Mouse (Mus musculus) thymus, postnatal 0 days (tissue): ENCODE data around the gene Jph2. TPM values are rescaled to one million over a fixed set of nuclear protein-coding genes. Genes with fewer than 3 reads are reported as not detected.

ENCODE experiments used
- DNase-seq: peaks from one replicate; pipeline ENCODE4 v3.0.0-alpha.2; 2015; ENCODE audit warnings: low spot score
- polyA plus RNA-seq: library from polyadenylated mRNA; unstranded; fragments of >200 nt; fragmentation: Nextera tagmentation; extraction: Ambion mirVana; gene quantifications from 2 replicates; pipeline ENCODE4 v1.2.1, GENCODE M21; 2015

Gene Jph2
- polyA plus RNA-seq, result 0.19 and 0.22 TPM in 2 replicates

DNA sequence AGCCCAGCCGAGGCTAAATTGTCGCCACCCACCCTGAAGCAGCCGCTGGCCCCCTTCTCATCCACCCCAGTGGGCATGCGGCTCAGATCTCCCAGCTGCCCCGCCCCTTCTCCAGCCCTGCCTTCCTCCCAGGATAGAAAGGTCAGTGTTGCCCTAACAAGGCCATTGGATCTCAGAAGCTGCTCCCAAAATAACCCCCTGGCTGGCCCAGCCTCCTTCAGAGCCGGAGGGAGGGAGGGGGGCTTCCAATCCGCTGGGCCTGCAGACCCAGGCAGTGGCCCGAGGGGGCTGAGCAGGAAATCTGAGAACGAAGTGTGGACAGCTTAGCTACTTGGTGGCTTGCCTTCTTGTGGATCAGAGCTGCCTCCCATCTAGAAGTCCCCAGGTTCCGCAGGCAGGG is at the start of gene Jph2:
Gene Jph2 (minus strand): TSS at position 89 of the 400 bp plus-strand sequence.
- DNase-seq, result no peak

GRCm38 (mm10) chr2:163447375-163447774 is 49.6 kb upstream of the Jph2 start:
- DNase-seq, result no peak

DNA sequence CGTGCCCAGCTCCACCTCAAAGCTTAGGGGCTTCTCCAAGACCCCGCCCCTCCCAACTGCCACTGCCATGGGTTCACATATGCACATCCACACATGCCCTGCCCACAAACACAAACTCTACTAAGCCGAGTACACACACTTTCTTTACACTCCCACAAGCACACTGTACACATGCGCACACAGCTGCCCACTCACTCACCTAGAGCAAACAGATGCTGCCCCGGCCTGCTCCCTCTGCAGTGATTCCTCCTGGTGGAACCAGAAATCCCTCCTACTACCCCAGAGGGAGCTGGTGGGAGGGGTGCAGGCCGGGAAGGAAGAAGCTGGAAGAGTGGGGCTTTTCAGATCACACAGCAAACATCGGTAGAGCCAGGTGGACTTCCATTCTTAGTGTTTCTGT is 46.2 kb upstream of the Jph2 start:
- DNase-seq, result no peak

DNA sequence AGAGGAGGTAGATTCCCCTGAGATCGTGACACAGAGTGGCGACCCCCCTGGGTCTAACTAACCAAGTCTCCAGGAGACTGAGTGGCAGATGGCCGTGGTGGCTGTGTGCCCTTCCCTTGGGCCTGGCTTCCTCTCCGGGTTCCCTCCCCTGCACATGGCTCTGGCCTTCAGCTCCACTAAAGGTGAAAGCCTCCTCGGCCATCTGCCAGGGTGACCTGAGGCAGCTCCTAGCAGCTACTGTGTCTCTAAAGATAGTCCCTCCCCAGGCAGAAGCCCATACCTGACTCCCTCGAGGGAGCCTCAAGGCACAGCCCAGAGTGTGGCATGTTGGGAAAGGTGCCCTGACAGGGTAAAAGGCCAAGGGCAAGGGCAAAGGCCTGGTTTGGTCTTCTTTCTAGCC is 45.8 kb upstream of the Jph2 start:
- DNase-seq, result no peak

GRCm38 (mm10) chr2:163439488-163439887 is 41.7 kb upstream of the Jph2 start:
- no peak for DNase-seq

DNA sequence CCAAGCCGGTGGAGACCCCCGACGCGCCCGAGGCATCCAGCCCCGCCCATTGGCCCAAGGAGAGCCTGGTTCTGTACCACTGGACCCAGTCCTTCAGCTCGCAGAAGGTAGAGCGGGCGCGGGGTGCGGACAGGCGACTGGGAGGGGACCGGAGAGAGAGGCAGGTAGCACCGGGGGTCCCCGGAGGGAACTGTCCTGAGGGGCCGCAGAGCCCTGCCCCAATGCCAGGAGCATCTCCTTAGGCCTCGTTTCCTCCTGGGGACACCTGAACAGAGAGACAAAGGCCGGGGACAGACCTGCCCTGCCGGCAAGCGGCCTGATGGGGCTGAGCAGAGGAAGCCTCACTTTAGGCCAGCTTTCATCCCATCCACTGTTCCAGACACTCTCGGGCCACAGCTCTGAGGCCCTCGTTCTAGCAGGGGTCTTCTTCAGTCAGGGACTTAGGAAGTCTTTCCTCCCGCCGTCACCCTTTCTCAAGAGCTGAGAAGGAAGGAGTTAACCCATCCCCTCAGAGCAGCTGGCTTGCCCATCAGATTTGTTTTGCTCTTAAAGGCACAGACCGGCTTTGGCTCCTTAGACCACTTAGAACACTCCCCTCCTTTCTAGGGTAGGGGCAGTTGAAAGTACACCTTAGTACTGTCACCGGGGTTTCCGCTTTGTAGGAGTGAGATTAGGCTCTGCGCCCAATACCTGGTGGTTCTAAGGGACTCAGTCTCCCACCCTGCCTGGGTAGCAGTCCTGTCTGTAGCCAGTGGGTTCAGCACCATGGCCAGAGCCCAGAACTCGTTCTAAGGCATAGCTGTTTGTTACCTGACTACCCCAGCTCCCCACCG is 41.0 kb upstream of the Jph2 start:
- DNase-seq, result peak; percentile 12

GRCm38 (mm10) chr2:163438246-163438618 is 40.4 kb upstream of the Jph2 start, which contains the start of gene Gdap1l1:
Gdap1l1 (plus strand) TSS chr2:163438476.
- no peak for DNase-seq

DNA sequence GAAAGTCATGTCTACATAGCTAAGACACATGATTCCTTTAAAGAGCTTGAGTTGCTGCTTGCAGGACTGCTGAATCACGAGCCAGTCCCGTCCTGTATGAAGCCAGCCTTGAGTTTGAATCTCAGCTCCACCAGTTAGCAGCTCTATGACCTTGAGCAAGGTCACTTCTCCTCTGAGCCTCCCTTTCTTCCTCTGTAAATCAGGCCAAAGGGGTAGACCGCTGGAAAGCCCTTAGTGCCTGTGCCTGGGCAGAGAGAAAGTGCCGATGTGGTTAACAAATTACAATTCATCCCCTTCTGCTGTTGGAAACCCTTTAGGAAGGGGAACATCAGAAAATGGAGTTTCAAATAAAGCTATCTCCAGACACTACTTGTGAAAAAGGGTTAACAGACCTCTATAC is 40.0 kb upstream of the Jph2 start:
- no peak for DNase-seq

DNA sequence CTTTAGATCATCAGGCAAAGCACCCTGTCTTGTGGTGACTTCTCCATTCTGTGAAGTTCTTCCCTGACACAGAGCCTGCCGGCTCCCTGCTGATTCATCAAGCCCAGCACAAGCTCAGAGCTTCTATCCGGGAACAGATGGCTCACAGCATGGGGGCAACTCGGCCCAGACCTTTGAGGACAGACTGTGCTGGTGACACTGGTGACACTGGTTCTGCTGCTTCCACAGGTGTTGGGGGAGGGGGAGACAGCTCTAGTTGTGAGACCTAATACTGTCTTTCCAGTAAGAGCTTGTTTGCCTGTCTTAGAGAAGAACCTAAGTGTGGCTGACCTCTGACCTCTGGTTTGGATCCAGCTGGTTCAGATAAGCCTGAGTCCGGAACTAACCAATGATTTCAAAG is 36.2 kb upstream of the Jph2 start:
- DNase-seq, result no peak

DNA sequence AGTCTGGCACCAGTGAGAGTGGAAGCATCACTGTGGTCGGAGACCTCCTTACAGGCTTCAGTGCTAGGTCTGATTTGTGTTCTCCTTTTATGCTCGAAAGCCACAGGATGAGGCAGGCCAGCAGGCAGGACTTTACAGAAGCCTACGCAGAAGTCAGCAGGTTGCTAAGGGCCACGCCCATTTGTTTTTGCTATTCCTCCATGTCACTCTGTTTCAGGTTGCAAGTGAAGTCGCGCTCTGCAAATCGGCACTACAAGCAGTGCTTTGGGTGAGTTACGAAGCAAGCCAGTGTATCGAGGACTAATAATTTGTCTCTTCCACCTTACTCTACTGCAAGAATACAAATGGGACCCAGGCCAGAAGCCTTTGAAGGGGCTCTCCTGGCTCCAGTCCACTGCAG is 33.5 kb upstream of the Jph2 start:
- no peak for DNase-seq

- no peak for DNase-seq
These were observed 30.7 kb upstream of the Jph2 start for GRCm38 (mm10) chr2:163428346-163429011.

- DNase-seq, result no peak
These were observed 26.8 kb upstream of the Jph2 start, which contains the start of gene Oser1 for GRCm38 (mm10) chr2:163424597-163424996. Oser1 (minus strand) TSS chr2:163424697.

DNA sequence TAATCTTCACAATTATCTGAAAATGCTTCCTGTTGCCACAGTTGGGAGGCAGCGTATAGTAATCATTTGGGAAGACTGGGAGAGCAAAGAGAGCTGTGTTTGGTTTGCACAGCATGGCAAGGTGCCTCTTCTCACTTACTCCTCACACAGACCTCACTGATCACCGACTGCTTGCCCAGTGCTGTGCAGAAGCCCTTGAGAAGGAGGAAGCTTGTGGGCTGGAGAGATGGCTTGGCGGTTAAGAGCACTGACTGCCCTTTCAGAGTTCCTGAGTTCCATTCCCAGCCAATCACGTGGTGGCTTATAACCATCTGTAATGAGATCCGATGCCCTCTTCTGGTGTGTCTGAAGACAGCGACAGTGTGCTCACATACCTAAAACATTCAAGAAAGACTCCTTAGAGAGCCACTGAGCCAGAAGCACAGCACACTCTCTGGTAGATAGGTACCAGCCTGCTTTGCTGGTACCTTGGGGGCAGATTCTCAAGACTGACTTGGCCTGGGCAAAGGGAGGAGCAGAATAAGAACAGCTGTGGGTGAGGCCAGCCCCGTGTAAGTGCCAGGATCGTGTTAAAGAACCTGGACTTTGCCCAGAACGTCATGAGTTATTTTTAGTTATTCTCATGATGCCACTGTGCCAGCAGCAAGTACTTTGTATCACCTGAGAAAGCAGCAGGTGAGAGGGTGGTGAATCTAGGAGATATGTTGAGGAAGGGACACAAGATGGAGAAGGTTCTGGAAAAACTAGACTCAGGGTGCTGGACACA is 25.3 kb upstream of the Jph2 start:
- DNase-seq, result no peak

DNA sequence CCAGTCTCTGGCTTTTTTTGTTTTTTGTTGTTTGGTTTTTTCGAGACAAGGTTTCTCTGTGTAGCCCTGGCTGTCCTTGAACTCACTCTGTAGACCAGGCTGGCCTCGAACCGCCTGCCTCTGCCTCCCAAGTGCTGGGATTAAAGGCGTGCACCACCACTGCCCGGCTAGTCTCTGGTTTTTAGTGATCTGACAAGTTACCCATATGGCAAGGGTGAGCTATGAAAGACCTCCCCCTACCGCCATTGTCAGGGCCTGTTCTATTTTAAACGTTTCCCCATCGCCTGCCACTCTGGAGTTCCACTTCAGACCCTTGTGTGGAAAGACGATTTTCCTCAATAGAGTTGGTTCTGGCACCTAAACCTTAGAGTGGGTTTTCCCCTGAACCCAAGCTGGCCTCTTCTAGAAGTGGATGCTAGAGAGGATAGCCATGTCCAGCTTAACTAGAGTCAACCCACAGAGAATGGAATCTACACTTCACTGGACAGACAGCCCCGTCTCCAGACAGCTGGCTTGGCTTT is 22.6 kb upstream of the Jph2 start:
- DNase-seq, result no peak

GRCm38 (mm10) chr2:163419346-163420045 is 21.7 kb upstream of the Jph2 start:
- DNase-seq, result peak; percentile 99

GRCm38 (mm10) chr2:163418841-163419345 is 21.1 kb upstream of the Jph2 start:
- DNase-seq, result peak; percentile 30

DNA sequence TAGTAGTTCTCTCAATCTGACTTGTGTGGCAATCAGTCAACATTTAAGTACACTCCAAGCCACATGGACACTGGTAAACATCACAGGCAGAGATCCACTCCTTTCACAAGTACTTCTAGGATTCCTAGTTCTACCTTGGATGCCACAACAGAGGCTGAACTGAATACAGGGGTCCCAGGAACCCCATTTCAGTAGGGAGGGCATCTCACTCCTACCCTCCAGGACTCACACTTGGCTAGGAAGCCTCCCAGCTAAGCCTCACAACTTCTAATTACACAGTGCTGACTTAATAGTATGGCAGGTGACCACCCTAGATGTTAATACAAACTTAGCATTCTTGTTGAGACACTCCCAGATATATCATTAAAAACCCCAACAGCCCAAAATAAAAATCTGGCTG is 20.0 kb upstream of the Jph2 start:
- DNase-seq, result no peak

DNA sequence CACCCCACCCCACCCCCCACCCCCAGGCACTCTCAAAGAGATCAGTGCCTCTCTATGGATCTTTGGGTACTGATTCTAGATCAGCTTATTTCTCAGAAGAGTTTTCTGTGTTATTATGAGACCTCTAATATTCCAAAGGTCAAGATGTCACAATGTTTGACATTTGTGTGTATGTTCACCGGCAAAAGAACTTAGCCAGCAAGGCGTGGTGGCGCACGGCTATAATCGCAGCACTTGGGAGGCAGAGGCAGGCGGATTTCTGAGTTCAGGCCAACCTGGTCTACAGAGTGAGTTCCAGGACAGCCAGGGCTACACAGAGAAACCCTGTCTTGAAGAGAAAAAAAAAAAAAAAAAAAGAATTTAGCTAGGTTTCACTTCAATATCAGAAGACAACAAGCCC is 19.2 kb upstream of the Jph2 start:
- no peak for DNase-seq

DNA sequence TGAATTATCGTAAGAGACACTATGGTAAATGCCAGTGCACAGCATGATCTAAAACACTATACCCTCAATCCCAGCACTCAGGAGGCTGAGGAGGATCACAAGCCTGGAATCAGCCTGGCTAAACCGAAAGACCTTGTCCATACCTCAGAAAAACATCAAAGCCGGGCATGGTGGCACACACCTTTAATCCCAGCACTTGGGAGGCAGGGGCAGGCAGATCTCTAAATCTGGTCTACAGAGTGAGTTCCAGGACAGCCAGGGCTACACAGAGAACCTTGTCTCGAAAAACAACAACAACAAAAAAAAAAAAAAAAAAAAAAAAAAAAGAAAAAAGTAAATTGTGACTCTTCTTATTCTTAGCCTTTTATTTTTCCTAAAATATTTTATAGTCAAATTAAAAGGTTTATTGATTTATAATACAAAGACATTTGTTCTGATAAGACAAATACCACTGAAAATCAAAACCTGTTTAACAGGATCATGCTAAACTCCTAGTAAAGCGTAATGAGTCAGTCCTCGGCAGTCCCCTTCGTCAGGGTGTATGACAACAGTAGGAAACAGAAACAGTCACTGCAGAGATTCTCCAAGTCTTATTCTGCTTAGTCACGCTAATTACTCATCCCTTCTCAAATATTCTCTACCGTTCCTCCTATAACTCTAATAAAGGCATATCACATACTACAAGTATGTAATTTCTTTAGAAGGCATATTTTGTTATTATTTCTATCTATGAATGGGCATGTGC is 15.2 kb upstream of the Jph2 start:
- DNase-seq, result no peak

GRCm38 (mm10) chr2:163412419-163412818 is 14.6 kb upstream of the Jph2 start:
- no peak for DNase-seq
